Mouse (Mus musculus) heart, adult 9 months (tissue): Measurements from ENCODE around the gene Akr1b7.
A peak's percentile ranks its signal among the peaks of the same experiment; 100 is the strongest.
"Not testable (repeated sequence)": the region's sequence is repeated elsewhere in the genome, so short reads cannot be mapped to it uniquely, and the experiment has no call there.

Source experiments
- DNase-seq, 2 experiments: peaks; one replicate each; pipeline ENCODE4 v3.0.0; 2022; ENCODE audit warnings: low spot score in 2 of 2

Akr1b7 gene

GRCm38 (mm10) chr6:34412023-34412422, at the start of gene Akr1b7:
Gene Akr1b7 (plus strand): TSS chr6:34412334.
- no peak for DNase-seq

- no peak for DNase-seq
Measured at GRCm38 (mm10) chr6:34364217-34365136, 47.7 kb upstream of the Akr1b7 start.

DNA sequence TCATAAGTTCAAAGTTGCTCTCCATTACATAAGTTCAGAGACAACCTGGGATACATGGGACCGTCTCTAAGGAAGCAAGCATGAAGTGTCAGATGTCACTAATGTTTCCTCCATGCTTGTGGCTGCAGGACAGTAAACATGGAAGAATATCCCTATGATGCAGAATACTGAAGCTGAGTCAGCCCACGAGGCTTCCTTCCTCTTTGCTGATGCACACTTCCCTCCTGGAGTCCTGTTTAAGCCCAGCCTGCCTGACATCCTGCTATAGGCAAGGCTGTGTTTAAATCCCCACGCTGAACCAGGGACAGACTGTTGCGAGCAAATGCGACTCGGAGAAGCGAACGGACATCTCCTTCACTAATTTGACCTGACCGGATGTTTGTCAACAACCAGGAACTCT, 44.1 kb upstream of the Akr1b7 start:
- DNase-seq: peak; percentile 38 to 52

DNA sequence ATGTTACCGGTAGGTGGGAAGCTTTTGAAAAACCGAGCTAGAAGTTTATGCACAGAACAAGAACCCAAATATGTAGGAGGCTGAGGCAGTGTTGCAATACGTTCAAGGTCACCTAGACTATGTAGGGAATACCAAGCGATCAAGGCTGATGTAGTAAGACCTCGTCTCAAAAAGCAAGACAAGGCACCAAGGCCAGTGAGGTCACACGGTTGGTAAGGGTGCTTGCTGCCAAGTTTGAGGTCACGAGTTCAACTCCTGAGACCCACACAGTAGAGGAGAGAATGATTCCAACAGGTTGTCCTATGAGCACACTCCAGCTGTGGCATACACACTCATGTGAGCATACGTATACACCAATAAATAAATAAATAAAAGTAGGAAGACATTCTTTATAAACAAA, 42.1 kb upstream of the Akr1b7 start:
- no peak for DNase-seq

DNA sequence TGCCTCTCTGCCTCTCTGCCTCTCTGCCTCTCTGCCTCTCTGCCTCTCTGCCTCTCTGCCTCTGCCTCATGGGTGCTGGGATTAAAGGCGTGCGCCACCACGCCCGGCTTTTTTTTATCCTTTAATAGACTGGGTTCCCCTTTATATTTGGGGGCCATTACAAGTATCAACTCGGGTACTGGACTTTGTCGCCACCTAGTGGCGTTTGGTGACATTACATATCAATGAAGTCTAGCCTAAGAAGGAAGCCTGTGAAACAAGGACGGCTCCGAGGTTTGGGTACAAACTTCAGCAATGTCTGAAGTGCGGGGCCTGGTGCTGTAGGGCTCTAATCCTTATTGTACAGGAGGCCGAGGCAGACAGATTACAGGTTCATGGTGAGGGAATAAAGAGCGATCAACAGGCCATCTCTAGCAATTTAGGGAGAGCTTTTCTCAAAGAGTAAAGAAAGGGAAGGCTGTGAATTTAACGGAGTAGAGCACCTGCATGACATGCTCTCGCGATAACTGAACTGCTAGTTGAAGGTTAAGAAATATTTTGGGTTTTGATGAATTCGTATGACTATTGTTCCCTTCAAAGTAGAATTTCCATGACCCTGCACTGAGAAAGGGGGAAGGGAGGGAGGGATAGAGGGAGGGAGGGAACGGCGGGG, 40.3 kb upstream of the Akr1b7 start:
- DNase-seq: peak; percentile 61 to 81

GRCm38 (mm10) chr6:34373841-34374240, 38.3 kb upstream of the Akr1b7 start:
- DNase-seq: no peak

DNA sequence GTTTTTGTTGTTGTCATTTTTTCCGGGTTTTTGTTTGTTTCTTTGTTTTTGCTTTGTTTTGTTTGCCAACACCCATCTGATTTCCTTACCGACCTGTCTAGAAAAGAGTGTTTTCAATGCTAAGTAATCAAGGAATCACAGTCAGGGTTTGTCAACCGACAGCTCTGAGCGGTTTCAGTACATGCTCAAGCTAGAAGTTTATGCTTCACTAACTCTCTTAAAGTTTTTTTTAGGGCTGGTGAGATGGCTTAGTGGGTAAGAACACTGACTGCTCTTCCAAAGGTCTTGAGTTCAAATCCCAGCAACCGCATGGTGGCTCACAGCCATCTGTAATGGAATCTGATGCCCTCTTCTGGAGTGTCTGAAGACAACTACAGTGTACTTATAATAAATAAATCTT, 36.2 kb upstream of the Akr1b7 start:
- DNase-seq: not testable (repeated sequence)

DNA sequence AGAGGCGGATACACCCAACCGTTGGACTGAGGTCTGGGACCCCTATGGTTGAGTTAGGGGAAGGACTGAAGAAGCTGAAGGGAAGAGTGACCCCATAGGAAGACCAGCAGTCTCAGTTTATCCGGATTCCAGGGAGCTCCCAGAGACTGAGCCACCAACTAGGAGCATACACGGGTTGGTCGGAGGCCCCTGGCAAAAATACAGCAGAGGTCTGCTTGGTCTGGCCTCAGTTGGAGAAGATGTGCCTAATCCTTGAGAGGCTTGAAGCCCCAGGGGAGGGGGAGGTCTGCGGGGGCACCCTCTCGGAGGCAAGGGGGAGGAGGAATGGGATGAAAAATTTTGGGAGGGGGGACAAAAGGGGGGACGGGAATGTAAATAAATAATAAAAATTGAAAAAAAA, 28.7 kb upstream of the Akr1b7 start:
- DNase-seq: no peak

DNA sequence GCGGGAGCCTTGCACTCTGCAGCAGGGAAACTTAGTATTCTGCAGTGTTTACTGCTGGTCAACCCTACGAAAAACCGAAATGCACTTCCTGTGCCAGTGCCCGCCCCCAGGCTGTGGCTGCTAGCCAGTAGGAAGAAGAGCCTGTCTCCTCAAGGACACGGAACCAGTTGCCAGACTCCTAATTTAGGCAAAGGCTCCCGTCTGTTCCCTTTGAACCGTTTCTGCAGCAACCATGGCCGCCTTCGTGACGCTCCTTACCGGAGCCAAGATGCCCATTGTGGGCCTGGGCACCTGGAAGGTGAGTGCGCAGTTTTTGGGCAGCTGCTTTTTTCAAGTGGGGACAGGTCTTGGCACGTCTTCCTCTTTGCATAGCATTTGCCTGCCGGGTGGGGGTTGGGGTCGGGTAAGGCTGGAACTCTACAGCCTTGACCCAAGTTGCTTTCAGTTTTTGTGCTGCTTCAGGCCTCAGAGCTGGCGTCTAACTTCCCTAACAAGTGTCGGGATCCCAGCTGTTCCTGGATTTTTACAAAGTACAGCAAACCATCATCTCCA, 27.9 kb upstream of the Akr1b7 start, which contains the start of gene Akr1b10:
Akr1b10 (plus strand) TSS at position 109 of the 552 bp plus-strand sequence.
- peak; percentile 82 to 88 for DNase-seq

GRCm38 (mm10) chr6:34384701-34385370, 27.3 kb upstream of the Akr1b7 start:
- peak; percentile 38 to 51 for DNase-seq

GRCm38 (mm10) chr6:34388420-34389156, 23.5 kb upstream of the Akr1b7 start:
- DNase-seq: no peak

DNA sequence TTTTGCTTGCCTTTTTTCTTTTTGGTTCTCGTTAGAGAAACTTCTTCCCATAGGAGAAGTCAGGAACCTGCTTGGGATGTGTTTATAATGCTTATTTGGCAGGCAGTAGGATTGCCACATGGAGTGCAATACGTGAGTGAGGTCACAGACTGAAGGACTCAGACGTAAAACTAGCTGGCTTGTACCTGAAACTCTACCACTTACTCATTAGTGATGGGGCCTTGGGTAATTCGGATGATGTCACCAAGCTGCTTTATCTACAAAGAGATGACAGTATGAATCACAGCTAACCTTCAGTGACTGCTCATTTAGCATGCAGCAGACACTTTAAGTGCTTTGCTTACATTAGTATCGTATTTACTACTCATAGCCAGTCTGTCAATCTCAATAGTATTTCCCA, 16.2 kb upstream of the Akr1b7 start:
- DNase-seq: no peak

DNA sequence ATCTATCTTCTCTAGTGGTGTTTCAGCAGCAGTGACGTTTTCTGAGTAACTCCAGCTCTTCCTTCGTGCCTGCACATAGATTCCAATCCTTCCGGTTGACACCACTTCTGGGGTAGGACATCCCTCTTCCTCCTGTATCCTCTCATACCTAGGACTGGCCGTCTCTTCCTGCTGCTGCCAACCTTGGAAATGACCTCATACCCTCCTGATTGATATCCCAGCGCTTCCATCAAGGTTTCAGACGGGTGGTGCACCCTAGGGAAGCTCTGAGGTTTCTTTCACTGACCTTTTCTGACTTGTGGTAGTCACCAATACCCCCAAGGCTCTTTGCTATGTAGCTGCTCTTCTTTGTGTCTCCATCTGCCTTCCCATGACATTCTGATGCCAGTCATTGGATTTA, 13.7 kb upstream of the Akr1b7 start:
- no peak for DNase-seq

GRCm38 (mm10) chr6:34399606-34400220, 12.4 kb upstream of the Akr1b7 start:
- no peak for DNase-seq

DNA sequence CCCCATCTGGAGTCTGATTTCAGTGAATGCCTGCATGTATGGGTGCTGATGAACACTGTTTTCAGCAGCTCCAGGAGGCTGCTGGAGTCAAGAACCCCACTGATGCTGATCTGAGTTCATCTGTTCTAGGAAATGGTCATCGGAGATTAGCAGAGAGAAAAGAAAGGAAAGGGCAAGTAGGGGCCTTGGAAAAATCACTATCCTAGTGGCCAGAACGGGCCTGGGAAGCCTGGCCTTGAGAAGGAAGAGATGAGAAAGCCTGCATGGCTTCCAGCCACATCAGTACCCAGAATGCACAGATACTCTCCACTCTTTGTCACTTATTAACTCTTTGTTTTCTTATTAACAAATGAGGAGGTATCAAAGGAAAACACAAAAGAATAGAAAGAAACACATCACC, 11.4 kb upstream of the Akr1b7 start:
- DNase-seq: no peak

DNA sequence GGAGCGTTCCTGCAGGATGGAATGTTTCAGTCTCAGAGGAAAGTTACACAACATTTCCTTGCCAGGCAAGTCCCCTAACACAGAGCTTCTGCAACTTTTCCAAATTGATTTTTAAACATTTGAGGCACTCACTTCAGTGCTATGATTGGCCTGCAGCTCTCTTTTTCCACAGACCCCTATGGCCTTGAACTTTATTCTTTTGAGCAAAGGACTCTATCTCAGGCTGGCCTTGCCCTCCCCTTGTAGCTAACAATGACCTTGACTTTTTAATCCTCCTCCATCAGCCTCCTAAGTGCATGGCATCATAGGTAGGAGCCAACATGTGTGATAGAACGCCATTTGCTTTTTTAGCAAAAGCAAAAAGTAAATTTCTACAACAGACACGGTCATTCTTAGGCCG, 5.4 kb upstream of the Akr1b7 start:
- no peak for DNase-seq

DNA sequence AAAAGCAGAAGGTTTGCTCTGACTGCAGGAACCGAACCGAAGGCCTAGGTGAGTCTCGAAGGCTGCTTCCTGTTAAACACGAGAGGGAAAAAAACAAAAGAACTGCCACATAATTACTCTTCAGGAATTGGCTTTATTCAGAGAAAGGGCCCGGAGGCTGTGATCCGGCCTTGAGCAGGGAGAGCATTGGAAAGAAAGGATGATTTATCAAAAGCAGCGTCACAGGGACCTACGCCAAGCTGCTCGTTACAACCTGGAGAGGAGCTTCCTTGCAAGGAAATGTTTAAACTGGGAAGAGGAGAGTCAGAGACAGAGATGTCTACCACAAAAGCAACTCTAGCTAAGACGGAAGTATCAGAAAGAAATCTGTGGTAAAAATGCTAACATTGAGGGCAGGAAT, 4.7 kb upstream of the Akr1b7 start:
- no peak for DNase-seq

DNA sequence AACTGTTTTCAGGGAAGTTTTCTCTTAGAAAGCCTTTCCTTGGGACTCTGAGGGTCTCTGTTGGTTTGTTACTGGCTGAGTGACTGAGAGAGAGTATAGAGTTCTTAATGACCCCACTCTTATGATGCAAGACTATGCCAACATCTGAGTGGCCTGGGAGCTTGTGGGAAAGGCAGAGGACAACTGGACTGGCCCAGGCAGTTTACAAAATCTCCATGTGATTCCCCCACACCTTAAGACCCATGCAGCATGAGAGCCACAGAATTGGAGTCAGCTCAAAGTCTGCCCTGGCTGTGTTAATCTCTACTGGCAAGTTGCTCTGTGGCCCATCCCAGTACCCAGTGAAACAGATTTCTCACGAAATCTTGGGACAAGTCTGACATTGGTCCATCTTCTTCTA, 554 bp downstream of the Akr1b7 start:
- DNase-seq: no peak

GRCm38 (mm10) chr6:34413386-34413785, 1.3 kb downstream of the Akr1b7 start:
- not testable (repeated sequence) for DNase-seq

GRCm38 (mm10) chr6:34416521-34416920, 4.4 kb downstream of the Akr1b7 start:
- no peak for DNase-seq

DNA sequence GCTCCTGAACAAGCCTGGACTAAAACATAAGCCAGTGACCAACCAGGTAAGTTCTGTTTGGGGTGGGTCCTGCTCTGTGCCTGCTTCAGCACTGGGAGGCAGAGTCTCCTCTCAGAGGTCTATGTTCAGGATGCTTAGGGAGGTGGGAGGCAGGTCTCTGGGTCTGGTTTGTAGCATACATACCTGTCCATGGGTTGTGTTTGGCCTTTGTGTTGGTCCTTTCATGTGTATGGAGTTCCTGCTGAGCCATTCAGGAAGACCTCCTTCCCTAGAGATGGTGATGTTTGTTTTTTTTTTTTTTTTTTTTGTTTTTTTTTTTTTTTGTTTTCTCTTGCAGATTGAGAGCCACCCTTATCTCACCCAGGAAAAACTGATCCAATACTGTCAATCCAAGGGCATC, 6.9 kb downstream of the Akr1b7 start:
- no peak for DNase-seq
